Mouse (Mus musculus) CD4-positive, CD25-positive, alpha-beta regulatory T cell, adult 2 months (primary cell): ENCODE results near the gene Mybbp1a.
"Not testable (repeated sequence)": the region's sequence is repeated elsewhere in the genome, so short reads cannot be mapped to it uniquely, and the experiment has no call there.

ENCODE experiments used
- DNase-seq: peaks from one replicate; pipeline ENCODE4 v3.0.0-alpha.2; 2012; ENCODE audit warnings: low read depth, low spot score

Mybbp1a gene

DNA sequence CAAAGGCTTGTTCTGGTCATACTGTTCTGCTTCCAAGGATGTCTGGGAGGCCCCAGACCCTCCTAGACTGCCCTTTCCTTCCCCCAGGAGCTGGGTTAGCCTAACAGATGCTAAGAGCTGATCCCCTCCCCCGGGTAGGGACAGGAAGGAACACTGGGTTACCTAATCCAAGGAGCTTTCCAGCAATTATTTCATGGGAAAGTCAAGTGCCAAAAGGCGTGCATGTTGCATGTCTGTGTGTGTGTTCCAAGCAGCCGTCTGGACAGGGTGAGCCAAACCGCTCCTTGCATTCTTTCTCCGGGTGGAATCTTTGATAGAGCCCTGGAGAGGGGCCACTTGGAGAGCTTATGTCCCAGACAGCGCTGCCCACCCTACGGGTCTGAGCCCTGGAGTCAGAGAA lies 28.1 kb upstream of the Mybbp1a start:
- DNase-seq = no peak

DNA sequence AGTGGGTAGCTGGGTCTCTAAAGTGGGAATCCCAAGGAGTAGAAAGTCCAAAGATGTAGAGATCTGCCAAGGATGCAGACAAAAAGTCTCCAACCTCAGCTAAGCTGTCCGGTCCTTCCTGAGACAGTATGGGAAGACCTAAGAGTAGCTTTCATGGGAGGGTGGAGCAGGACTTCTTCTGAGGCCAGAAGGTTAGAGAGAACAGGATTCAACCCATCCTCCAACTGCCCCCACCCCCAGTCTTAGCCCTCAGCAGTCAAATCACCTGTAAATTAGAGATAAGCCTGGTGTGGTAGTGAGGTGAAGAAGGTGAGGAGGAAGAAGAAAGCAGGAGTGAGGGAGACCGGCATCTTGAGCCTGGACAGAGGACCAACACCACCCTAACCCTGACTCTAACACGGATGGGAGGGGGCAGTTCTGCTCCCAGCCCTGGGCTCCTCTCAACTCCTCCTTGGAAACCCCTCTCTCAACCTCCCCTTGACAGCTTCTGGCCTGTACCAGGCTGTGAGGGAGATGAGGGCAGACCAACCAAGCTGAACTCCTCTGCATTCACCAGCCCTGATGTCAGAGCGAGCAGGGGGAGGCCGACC lies 27.5 kb upstream of the Mybbp1a start:
- no peak for DNase-seq

DNA sequence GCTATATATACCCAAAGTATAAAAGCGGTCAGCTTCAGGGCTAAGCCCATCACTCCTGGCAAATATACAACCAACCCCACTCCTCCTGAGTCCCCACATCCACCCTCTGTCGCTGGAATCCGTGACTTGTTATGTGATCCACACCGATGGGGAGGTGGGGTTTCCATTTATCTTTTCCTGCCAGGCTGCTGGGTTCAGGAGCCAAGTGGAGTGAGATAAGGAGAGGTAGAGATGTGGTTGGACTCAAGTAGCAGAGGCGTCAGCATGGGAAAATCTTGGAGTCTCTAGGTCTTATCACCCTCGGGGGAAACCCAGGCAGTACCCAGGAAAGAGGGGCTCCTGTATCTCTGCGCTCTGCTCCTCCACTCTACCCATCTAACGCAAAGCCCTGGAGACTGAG lies 26.0 kb upstream of the Mybbp1a start:
- no peak for DNase-seq

DNA sequence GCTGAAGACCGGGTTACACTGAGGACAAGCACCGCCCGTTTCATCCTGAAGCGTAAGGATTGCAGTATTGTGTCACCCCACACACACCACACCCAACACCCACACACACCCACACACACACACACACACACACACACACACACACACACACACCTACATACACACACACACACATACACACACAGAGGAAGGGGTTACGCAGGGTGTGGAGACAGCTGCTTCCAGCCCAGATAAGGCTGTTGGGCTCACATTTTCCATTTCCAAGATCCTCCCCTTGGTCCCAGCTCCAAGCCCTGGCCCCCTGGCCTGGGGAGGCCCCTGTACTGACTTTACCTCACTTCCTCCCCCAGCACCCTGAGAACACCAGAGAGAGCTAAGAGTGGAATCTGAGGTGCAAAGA lies 24.5 kb upstream of the Mybbp1a start:
- DNase-seq = no peak

DNA sequence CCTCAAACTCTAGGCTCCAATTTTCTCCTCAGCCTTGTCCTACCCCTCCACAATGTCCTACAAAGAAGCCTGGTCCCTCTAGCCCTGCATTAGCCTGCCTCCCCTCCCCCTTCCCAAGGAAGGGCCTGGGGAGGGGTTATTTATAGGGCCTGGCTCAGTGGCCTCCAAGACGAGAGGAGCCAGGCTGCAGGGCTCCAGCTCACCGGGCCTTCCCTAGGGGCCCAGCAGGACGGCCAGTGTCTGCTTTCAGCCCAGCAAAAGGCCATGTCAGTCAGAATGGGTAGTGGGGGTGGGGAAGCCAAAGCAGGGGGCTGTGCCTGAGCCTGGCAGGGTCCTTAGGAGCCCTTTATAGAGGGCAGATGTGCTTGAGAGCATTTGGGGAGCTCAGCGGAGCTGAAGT lies 23.8 kb upstream of the Mybbp1a start:
- DNase-seq = no peak

DNA sequence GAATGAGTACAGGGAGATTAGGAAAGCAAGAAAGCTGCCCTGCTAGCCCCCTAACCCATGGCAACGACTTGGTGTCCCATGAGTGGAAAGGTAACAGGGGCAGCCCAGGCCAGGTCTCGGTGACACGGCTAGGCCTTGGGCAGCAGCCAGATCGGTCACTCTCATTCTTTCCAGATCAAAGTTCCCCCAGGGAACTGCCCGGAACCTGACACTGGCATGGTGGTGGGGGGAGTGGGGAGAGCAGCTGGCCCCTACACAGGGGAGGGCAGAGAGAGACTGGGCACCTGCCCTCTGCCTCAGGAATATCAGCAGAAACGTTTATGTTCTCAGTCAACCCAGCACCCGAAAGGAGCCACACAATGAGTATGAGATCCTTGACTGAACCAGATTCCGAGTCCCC lies 22.9 kb upstream of the Mybbp1a start:
- no peak for DNase-seq

DNA sequence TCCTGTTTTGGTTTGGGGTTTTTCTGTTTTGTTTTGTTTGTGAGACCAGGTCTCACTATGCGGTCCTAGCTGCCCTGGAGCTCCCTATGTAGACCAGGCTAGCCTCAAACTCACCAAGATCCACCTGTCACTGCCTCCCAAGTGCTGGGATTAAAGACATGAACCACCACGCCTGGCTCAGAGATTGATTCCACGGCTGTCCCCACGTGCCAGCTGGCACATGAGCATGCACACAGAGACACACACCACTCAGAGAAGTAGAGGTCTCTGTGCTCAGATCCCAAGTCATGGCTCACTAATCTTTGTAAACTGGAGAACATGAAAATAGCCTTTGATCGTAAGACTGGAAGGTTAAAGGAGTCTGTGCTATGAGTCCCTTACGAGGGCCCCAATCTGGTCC lies 22.1 kb upstream of the Mybbp1a start:
- DNase-seq = no peak

DNA sequence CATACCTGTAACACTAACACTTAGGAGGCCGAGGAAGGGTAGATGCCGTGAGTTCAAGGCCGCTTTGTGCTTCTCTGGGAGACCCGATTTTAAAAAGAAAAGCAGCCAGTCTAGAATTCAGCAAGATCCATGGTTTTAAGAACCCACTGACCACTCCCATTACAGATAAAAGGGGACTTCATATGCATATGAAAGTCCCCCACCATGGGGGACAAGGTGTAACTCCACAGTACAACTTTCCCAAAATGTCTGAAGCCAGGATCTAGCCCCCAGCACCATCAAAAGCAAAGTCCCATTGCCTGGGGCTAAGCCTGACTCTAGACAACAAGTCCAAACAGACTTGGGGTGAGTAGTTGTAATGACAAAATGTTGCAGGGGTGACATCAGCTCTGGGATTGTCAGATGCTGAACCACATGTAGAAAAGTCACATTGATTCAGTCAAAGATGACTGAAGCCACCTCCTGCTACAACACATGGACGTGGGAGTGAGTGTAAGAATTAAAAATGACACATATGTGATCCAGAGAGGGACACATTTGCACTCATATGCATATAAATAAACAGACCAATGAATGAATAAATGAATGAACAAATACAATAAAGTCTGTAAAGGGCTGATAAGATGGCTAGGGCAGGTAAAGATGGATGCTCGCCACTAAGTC lies 20.6 kb upstream of the Mybbp1a start:
- DNase-seq = no peak

DNA sequence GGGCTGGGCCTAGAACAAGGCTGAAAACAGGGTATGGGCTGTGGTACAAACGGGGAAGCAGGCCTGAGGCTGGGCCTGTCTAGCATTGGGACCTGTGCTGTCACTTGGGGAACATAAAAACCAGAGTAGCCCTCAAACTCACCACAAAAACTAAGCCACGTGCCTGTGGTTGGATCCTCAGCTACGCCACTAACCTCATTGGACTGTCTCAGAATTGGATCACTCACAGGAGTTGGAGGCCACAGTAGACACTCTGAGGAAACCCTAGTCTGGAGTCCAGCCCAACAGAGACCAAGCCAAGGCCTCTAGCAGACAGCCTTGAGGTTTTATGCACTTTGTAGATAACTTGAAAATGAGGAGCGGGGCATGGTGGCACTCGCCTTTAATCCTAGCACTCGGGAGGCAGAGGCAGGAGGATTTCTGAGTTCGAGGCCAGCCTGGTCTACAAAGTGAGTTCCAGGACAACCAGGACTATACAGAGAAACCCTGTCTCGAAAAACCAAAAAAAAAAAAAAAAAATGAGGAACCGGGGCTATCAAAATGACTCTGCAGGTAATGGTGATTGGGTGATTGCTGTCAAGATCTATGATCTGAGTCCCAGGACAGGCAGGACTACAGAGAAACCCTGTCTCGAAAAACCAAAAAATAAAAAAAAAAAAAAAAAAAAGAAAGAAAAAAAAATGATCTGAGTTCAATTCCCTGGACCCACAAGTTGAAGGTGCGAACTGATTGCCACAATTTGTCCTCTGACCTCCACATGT lies 19.5 kb upstream of the Mybbp1a start:
- DNase-seq = no peak

DNA sequence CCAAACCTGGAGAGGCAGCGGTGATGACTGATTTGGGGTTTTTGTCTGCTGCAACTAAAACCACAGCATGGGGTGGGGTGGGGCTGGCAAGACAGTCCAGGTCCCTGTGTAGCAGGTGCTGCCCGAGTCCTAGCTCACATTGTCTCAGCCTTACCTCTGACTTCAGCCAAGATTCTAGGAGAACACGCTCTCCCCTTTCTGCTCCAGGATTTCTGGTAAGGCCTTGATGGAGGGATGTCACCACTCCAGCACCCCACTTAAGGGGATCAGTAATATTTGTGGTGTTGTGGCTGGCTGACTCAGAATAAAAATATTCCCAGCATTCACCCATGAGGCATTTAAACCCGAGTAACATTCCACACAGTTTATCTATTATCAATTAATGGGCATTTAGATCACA lies 17.5 kb upstream of the Mybbp1a start:
- DNase-seq = no peak

DNA sequence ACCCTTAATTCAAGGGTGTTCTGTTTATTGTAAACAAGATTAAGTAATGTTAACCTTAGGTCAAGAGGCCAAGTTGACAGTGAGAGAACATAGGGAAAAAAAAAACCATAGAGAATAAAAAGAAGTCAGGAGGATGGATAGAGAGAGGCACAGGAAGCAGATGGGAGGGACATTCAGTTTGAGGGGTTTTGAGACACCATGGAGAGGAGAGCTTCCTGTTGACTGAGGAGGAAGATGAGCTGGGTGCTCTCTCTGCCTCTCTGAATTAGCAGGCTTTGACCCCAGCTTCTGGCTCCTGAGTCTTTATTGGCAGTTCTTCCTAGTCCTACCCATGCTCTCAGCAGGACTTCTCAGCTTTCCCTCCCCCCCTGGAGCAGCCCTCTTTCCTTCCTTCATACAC lies 16.0 kb upstream of the Mybbp1a start:
- no peak for DNase-seq

DNA sequence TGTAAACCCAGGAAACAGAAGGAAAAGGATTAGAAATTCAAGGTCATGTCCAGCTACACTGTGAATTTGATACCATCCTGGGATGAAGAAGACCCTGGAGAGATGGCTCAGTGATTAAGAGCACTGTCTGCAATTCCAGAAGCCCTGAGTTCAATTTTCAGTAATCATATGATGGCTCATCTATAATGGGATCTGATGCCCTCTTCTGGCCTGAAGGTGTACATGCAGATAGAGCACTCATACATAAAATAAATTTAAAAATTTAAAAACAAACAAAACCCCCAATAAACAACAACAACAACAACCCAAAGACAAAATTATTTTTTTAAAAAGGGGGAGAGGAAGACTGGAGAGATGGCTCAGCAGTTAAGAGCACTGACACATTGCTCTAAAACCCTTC lies 14.3 kb upstream of the Mybbp1a start:
- DNase-seq = peak; percentile 34

DNA sequence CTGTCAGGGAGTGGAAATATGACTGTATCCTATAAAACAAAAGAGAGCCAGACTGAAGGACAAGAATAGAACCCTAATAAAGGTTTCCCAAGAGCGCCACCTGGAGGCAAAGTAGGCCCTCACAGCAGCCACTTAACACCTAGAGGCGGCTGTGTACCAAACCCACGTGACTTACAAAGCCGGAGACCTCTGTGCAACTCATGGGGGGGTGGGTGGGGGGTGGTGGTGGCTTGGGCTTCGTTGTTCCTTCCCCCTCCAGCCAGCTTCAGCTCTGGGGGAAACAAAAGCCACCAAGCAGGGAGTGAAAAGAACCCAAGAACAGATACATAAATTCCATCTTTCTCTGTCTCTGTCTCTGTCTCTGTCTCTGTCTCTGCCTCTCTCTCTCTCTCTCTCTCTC lies 12.5 kb upstream of the Mybbp1a start:
- peak; percentile 85 for DNase-seq

DNA sequence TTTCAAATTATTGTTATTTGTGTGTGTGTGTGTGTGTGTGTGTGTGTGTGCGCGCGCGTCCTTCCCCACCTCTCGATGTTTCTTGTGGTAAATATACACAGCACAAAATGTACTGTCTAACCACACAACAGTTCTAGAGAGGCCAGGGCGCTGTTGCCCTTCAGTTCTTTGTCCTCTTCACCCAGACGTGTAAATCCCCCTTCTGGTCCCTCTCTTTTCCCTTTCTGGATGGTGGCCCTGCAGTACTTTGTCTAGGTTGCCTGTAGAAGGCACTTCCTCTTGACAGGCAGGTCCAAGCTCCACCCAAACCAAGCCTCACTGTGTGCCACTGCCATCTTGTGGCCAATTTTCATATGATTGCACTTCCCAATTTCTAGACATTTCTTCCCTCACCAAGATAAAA lies 11.9 kb upstream of the Mybbp1a start:
- DNase-seq = peak; percentile 88

DNA sequence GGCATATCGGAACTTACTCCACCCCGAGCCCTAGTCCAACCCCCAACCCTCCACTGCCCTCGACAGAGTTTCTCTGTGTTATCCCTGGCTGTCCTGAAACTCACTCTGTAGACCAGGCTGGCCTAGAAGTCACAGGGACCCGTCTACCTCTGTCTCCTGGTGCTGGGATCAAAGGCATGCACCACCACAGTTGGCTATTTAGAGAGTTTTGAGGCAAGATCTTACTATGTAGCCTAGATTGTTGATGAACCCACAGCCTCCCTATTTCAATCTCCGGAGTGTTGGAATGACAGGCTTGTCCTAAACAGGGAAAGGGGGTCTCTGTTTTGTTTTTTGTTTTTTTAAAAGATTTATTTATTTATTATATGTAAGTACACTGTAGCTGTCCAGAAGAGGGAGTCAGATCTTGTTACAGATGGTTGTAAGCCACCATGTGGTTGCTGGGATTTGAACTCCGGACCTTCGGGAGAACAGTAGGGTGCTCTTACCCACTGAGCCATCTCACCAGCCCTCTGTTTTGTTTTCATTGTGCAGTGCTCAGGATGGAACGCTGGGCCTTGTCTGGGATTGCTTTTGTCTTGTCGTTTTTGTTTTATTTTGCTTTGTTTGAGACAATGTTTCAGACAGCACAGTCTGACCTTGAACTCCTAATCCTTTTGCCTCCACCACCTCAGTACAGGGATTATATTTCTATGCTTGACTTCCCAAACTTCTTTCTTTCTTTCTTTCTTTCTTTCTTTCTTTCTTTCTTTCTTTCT lies 10.7 kb upstream of the Mybbp1a start:
- not testable (repeated sequence) for DNase-seq

DNA sequence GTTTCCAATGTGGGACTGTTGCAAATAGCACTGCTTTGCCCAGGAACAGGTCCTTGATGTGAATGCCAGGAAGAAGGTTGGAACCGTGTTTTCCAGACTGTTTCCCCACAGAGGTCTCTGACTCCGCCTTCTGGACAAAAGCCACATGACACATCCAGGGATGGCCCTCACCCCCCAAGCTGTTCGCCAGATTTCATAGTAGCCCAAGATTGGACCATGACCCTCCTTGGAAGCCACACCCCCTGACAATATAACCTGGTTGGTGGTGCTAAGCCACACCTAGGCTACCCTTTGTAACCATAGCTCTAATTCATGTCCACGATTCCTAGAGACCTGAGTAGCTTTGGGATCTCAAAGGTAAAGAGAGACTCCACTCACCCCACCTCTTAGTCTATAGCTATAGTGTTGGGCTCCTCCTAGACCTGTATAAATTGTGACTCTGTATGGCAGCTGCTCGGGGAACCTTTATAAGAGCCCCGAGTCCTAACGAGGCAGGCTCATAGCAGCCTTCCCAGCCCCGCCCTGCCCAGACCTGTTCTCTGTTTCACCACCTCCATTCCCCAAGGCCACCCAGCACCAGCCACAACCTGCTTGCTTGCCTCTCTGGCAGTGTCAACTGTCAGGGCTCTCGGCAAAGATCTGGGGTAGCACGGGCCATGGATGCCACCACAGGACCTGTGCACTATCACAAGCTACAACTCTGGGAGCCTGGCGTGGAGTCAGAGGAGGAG lies 6.0 kb upstream of the Mybbp1a start, which contains the start of gene Ggt6:
Gene Ggt6, plus strand, starts transcription at position 564 of the 731 bp plus-strand sequence.
- no peak for DNase-seq

DNA sequence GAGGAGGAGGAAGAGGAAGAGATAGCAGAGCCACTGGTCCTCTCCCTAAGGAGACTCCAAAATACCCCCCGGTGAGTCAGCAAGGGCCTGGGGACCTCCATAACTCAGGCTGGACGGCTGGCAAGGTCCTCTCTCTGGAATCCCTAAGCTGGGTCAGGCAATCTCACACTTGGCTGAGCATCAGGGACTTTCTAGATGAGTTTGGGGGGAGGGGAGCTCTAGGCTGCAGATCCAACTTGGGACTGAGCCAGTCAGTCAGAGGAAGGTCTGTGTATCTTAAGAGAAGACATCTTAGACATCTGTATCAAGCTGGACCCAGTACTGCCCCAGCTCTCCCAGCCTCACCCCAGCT lies 5.5 kb upstream of the Mybbp1a start:
- no peak for DNase-seq

DNA sequence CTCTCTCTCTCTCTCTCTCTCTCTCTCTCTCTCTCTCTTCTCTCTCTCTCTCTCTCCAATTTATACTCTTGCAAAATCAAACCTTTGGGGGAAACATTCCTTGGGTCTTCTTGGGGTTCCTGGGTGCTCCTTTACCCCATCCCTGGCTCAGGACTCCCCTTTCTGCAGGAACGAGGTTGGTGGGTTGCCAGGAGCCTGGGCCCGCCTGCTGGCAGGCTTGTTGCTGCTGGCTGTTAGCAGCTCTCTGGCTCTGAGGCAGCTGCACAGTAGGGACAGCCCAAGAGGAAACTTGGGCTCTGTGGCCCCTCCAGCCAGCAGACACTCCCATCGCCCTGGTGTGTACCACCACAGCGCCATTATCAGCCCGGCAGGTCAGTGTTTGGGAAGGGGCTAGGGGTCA lies 4.9 kb upstream of the Mybbp1a start:
- no peak for DNase-seq

DNA sequence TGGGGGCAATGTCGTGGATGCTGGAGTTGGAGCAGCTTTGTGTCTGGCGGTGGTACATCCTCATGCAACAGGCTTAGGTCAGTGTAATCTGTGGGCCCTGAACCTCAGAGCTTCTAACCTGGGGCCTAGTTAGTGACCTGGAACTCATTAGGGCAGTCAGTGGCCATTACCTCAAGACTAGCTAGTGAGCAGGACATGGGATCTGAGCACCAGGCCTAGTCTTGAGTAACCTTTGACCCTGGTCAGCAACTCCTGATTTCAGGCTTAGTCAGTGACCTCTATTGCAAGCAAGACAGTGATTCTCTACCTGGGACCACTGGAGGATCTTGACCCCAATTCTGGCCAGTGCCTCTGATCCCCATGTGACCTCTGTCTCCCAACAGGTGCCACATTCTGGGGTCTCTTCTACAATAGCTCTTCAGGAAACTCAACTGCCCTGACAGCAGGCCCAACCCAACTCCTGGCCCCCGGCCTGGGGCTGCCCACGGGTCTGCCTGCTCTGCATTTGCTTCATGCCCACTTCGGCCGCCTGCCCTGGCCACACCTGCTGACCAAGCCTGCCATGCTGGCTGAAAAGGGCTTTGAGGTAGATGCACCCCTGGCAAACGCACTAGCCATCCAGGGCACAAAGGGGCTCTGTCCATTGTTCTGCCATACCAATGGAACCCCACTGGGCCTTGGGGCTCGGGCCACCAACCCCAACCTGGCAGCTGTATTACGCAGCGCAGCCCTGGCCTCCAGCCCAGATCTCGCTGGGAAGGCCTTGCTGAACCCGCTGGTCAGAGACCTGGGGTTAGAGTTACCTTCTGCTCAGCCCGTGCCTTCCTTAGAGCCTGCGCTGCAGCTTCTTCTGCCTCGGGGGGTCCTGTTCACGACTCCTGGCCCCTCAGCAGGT lies 4.2 kb upstream of the Mybbp1a start:
- DNase-seq = no peak

DNA sequence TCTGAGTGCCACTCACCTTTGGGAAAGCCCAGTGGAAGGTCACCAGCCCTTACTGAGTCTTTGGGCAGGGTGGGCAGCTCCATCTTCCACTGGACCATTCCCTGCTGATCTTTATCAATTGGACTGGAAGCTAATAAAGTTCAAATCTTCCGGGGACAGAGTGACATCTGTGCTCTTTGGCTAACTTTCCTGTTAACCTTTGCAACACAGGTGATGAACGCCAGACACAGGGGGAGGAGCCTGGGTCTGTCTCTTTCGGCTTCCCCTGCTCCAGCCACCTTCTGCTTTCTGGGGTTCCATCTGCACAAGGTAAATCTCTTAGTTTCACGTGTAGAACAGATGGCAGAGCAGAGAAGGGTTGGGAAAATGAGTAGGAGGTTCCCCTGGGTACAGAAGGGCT lies 2.7 kb upstream of the Mybbp1a start:
- DNase-seq = no peak

DNA sequence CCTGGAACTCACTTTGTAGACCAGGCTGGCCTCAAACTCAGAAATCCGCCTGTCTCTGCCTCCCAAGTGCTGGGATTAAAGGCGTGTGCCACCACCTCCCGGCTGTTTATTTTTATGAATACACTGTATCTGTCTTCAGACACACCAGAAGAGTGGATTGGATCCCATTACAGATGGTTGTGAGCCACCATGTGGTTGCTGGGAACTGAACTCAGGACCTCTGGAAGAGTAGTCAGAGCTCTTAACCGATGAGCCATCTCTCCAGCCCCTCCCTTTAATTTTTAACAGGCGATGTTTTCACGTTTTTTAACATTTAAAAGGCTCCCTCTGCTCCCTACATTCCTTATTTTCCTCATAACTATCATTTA lies 574 bp upstream of the Mybbp1a start:
- DNase-seq = not testable (repeated sequence)
